Mouse (Mus musculus) myocyte (in vitro differentiated cells): ENCODE results near the gene Cyp19a1.

Experiments used
- E2F4 ChIP-seq: IDR thresholded peaks from one replicate; pipeline ENCODE4 v1.6.1; 2011; ENCODE audit warnings: mild to moderate bottlenecking, control low read depth, moderate library complexity; ENCODE audit not compliant: insufficient read depth
- POLR2A ChIP-seq: IDR thresholded peaks from one replicate; pipeline ENCODE4 v1.6.1; 2011; ENCODE audit warnings: low read depth, mild to moderate bottlenecking, control low read depth, moderate library complexity; ENCODE audit not compliant: insufficient read length
- POLR2AphosphoS2 ChIP-seq: IDR thresholded peaks from one replicate; pipeline ENCODE4 v1.6.1; 2011; ENCODE audit warnings: low read depth, control low read depth; ENCODE audit not compliant: insufficient read length

DNA sequence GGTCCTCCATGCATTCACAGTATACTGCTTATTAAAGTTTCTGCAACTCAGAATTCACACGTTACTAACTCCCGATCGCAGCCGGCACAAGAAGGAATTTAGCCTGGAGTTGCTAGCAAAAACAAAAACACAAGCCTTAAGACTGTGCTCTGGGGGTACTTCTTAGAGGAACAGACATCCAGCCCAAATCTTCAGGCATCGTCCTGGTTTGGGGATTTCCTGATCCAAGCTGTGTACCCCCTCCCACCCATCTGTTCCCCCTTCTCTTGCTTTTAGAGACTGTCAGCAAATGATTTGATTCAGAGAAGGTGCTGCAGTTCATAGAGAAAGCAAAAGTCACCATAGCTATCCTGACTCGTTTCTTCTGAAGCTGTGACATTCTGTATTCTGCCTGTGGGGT, 40.3 kb downstream of the Cyp19a1 start:
- TF ChIP-seq POLR2AphosphoS2 (no peak), E2F4 (no peak), POLR2A (no peak)
